Mouse (Mus musculus) spleen, postnatal 10 days (tissue): Measurements from ENCODE around the gene Cep78.

Experiments
- DNase-seq, 2 experiments: peaks; one replicate each; pipeline ENCODE4 v3.0.0; 2021 to 2022; ENCODE audit warnings: low spot score in 2 of 2

Cep78 gene

GRCm38 (mm10) chr19:15984449-15985171 lies at the start of gene Cep78:
Gene Cep78 (minus strand): TSS chr19:15984989.
- DNase-seq, result peak; percentile 90 to 94

GRCm38 (mm10) chr19:16031276-16031675 lies 46.5 kb upstream of the Cep78 start:
- no peak for DNase-seq

- peak in 1 of 2 experiments; percentile 22 for DNase-seq
Observed at GRCm38 (mm10) chr19:16029253-16029771, 44.5 kb upstream of the Cep78 start.

- peak in 1 of 2 experiments; percentile 15 for DNase-seq
Observed at GRCm38 (mm10) chr19:16028746-16029252, 44.0 kb upstream of the Cep78 start.

GRCm38 (mm10) chr19:16027876-16028670 lies 43.3 kb upstream of the Cep78 start:
- DNase-seq, result no peak

- no peak for DNase-seq
Observed at GRCm38 (mm10) chr19:16026276-16026675, 41.5 kb upstream of the Cep78 start.

GRCm38 (mm10) chr19:16022178-16022577 lies 37.4 kb upstream of the Cep78 start:
- DNase-seq, result no peak

GRCm38 (mm10) chr19:16016171-16016570 lies 31.4 kb upstream of the Cep78 start:
- DNase-seq, result no peak

GRCm38 (mm10) chr19:16015191-16015968 lies 30.6 kb upstream of the Cep78 start:
- peak in 1 of 2 experiments; percentile 24 for DNase-seq

- DNase-seq, result no peak
Observed at GRCm38 (mm10) chr19:16009746-16010337, 25.1 kb upstream of the Cep78 start.

- no peak for DNase-seq
Observed at GRCm38 (mm10) chr19:16009111-16009510, 24.3 kb upstream of the Cep78 start.

- no peak for DNase-seq
Observed at GRCm38 (mm10) chr19:16007131-16007530, 22.3 kb upstream of the Cep78 start.

- peak; percentile 32 to 70 for DNase-seq
Observed at GRCm38 (mm10) chr19:15998157-15998556, 13.4 kb upstream of the Cep78 start.

- no peak for DNase-seq
Observed at GRCm38 (mm10) chr19:15996901-15997564, 12.2 kb upstream of the Cep78 start.

- DNase-seq, result no peak
Observed at GRCm38 (mm10) chr19:15990102-15990501, 5.3 kb upstream of the Cep78 start.

GRCm38 (mm10) chr19:15985172-15985713 lies 454 bp upstream of the Cep78 start:
- DNase-seq, result no peak

GRCm38 (mm10) chr19:15983739-15984344 lies 947 bp downstream of the Cep78 start:
- DNase-seq, result no peak

- no peak for DNase-seq
Observed at GRCm38 (mm10) chr19:15982926-15983738, 1.7 kb downstream of the Cep78 start.

GRCm38 (mm10) chr19:15981861-15982260 lies 2.9 kb downstream of the Cep78 start:
- DNase-seq, result peak; percentile 41 to 74
